Mouse (Mus musculus) MEL (cell line): ENCODE measurements at regions not wholly inside any gene's neighbourhood (a gene's known extent, or its start where the extent isn't known, plus 50 kb on each side); places are given as distances from the start of the nearest gene placed in this dataset.

Source experiments
- DNase-seq: peaks from one replicate; pipeline ENCODE4 v3.0.0; 2011; ENCODE audit warnings: low read depth, low spot score
- H3K27ac ChIP-seq: 2 replicates; pipeline ENCODE4 v1.5.1; 2012; ENCODE audit warnings: low read depth, mild to moderate bottlenecking, control low read depth, low read length, moderate library complexity; ENCODE audit not compliant: control insufficient read depth
- H3K27me3 ChIP-seq, 2 experiments: fragments of 150-350 bp in 1 of 2; sonication (generic) in 1 of 2; 2 replicates each; pipeline ENCODE4 v1.6.1; 2012; ENCODE audit warnings: low read length in 2 of 2, mild to moderate bottlenecking in 2 of 2, improper control_type of control experiment in 1 of 2, moderate library complexity in 1 of 2; ENCODE audit not compliant: insufficient read depth in 2 of 2, control insufficient read depth in 1 of 2
- H3K36me3 ChIP-seq, 2 experiments: 2 replicates each; pipeline ENCODE4 v1.6.1; 2012 to 2014; ENCODE audit warnings: low read length in 2 of 2, improper control_type of control experiment in 1 of 2, inconsistent platforms in 1 of 2, mild to moderate bottlenecking in 1 of 2; ENCODE audit not compliant: insufficient read depth in 2 of 2, control insufficient read depth in 1 of 2
- H3K4me1 ChIP-seq, 2 experiments: fragments of 150-350 bp in 1 of 2; sonication (generic) in 1 of 2; 2 replicates each; pipeline ENCODE4 v1.6.1; 2012; ENCODE audit warnings: low read length in 2 of 2, improper control_type of control experiment in 1 of 2, mild to moderate bottlenecking in 1 of 2; ENCODE audit not compliant: insufficient read depth in 2 of 2, control insufficient read depth in 1 of 2
- H3K4me3 ChIP-seq, 2 experiments: fragments of 150-350 bp in 1 of 2; sonication (generic) in 1 of 2; 2 replicates each; pipeline ENCODE4 v1.5.1; 2012; ENCODE audit warnings: low read depth in 2 of 2, low read length in 2 of 2, mild to moderate bottlenecking in 2 of 2, moderate library complexity in 2 of 2, control low read depth in 1 of 2, improper control_type of control experiment in 1 of 2; ENCODE audit not compliant: control insufficient read depth in 1 of 2, insufficient read depth in 1 of 2
- H3K79me2 ChIP-seq: 2 replicates; pipeline ENCODE4 v1.6.1; 2012; ENCODE audit warnings: mild to moderate bottlenecking, low read length, moderate library complexity; ENCODE audit not compliant: control insufficient read depth, poor library complexity, insufficient read depth
- H3K9ac ChIP-seq: 2 replicates; pipeline ENCODE4 v1.6.1; 2012; ENCODE audit warnings: low read depth, mild to moderate bottlenecking, control low read depth, low read length, moderate library complexity; ENCODE audit not compliant: control insufficient read depth, poor library complexity, severe bottlenecking
- H3K9me3 ChIP-seq: fragments of 150-350 bp; sonication (generic); replicated peaks from 2 replicates; pipeline ENCODE4 v1.6.1; 2012; ENCODE audit warnings: mild to moderate bottlenecking, low read length, improper control_type of control experiment, moderate library complexity; ENCODE audit not compliant: insufficient read depth
- BHLHE40 ChIP-seq: IDR thresholded peaks from 2 replicates; pipeline ENCODE4 v1.6.1; 2012; ENCODE audit warnings: low read depth, mild to moderate bottlenecking, inconsistent platforms, low read length, improper control_type of control experiment, borderline replicate concordance
- CTCF ChIP-seq, 3 experiments: IDR thresholded peaks in 2 of 3; conservative IDR thresholded peaks in 1 of 3; 2 replicates each; pipeline ENCODE4 v1.5.1; 2011 to 2012; ENCODE audit warnings: low read length in 3 of 3, low read depth in 2 of 3, mild to moderate bottlenecking in 2 of 3, improper control_type of control experiment in 1 of 3, inconsistent platforms in 1 of 3, mixed read lengths in 1 of 3, moderate library complexity in 1 of 3; ENCODE audit not compliant: control insufficient read depth in 1 of 3, insufficient read depth in 1 of 3, poor library complexity in 1 of 3, severe bottlenecking in 1 of 3
- EP300 ChIP-seq, 2 experiments: IDR thresholded peaks; 2 replicates each; pipeline ENCODE4 v1.6.1; 2011; ENCODE audit warnings: improper control_type of control experiment in 2 of 2, low read length in 2 of 2, low read depth in 1 of 2, mild to moderate bottlenecking in 1 of 2
- GABPA ChIP-seq: IDR thresholded peaks from 2 replicates; pipeline ENCODE4 v1.6.1; 2012; ENCODE audit warnings: low read depth, mild to moderate bottlenecking, inconsistent platforms, low read length, improper control_type of control experiment, moderate library complexity
- GATA1 ChIP-seq: IDR thresholded peaks from 2 replicates; pipeline ENCODE4 v1.6.1; 2011; ENCODE audit warnings: low read depth, low read length, improper control_type of control experiment
- HCFC1 ChIP-seq: IDR thresholded peaks from 2 replicates; pipeline ENCODE4 v1.6.1; 2012; ENCODE audit warnings: low read depth, mild to moderate bottlenecking, inconsistent platforms, low read length, improper control_type of control experiment, moderate library complexity
- KAT2A ChIP-seq: conservative IDR thresholded peaks from 2 replicates; pipeline ENCODE4 v1.6.1; 2012; ENCODE audit warnings: low read depth, low read length, improper control_type of control experiment, inconsistent platforms
- MAFK ChIP-seq: IDR thresholded peaks from 2 replicates; pipeline ENCODE4 v1.6.1; 2011; ENCODE audit warnings: low read depth, mild to moderate bottlenecking, low read length, improper control_type of control experiment, borderline replicate concordance
- MEF2A ChIP-seq: IDR thresholded peaks from 2 replicates; pipeline ENCODE4 v1.6.1; 2014; ENCODE audit warnings: low read depth, mild to moderate bottlenecking, inconsistent platforms, low read length, improper control_type of control experiment; ENCODE audit not compliant: poor library complexity, insufficient replicate concordance, severe bottlenecking; ENCODE audit errors: extremely low read depth
- MXI1 ChIP-seq: IDR thresholded peaks from 2 replicates; pipeline ENCODE4 v1.6.1; 2011; ENCODE audit warnings: mild to moderate bottlenecking, low read depth, low read length, improper control_type of control experiment
- NELFE ChIP-seq: IDR thresholded peaks from 2 replicates; pipeline ENCODE4 v1.6.1; 2011; ENCODE audit warnings: low read depth, low read length, improper control_type of control experiment
- NRF1 ChIP-seq: IDR thresholded peaks from 2 replicates; pipeline ENCODE4 v1.6.1; 2014; ENCODE audit warnings: low read depth, mild to moderate bottlenecking, inconsistent platforms, low read length, improper control_type of control experiment, moderate library complexity; ENCODE audit not compliant: poor library complexity, insufficient read depth, severe bottlenecking
- POLR2A ChIP-seq, 2 experiments: IDR thresholded peaks; 2 replicates each; pipeline ENCODE4 v1.6.1; 2011 to 2012; ENCODE audit warnings: low read length in 2 of 2, mild to moderate bottlenecking in 2 of 2, control low read depth in 1 of 2, improper control_type of control experiment in 1 of 2, low read depth in 1 of 2, moderate library complexity in 1 of 2; ENCODE audit not compliant: control insufficient read depth in 1 of 2, insufficient read depth in 1 of 2, poor library complexity in 1 of 2
- RCOR1 ChIP-seq: IDR thresholded peaks from 2 replicates; pipeline ENCODE4 v1.6.1; 2012; ENCODE audit warnings: low read depth, mild to moderate bottlenecking, inconsistent platforms, low read length, improper control_type of control experiment
- SMC3 ChIP-seq: IDR thresholded peaks from 2 replicates; pipeline ENCODE4 v1.6.1; 2011; ENCODE audit warnings: low read depth, low read length, improper control_type of control experiment
- TAL1 ChIP-seq: IDR thresholded peaks from 2 replicates; pipeline ENCODE4 v1.6.1; 2012; ENCODE audit warnings: mild to moderate bottlenecking, inconsistent platforms, low read length, moderate library complexity, mixed read lengths
- TBP ChIP-seq: IDR thresholded peaks from 2 replicates; pipeline ENCODE4 v1.8.0; 2011; ENCODE audit warnings: low read depth, low read length, improper control_type of control experiment
- TCF12 ChIP-seq: IDR thresholded peaks from 2 replicates; pipeline ENCODE4 v1.6.1; 2014; ENCODE audit warnings: low read depth, mild to moderate bottlenecking, inconsistent platforms, low read length, improper control_type of control experiment, moderate library complexity
- UBTF ChIP-seq: IDR thresholded peaks from 2 replicates; pipeline ENCODE4 v1.6.1; 2012; ENCODE audit warnings: low read depth, mild to moderate bottlenecking, inconsistent platforms, low read length, improper control_type of control experiment, moderate library complexity, borderline replicate concordance; ENCODE audit not compliant: insufficient read depth
- USF2 ChIP-seq, 2 experiments: IDR thresholded peaks; 2 replicates each; pipeline ENCODE4 v1.6.1; 2011 to 2012; ENCODE audit warnings: improper control_type of control experiment in 2 of 2, low read length in 2 of 2, borderline replicate concordance in 1 of 2, inconsistent platforms in 1 of 2, low read depth in 1 of 2, mild to moderate bottlenecking in 1 of 2; ENCODE audit not compliant: insufficient read depth in 1 of 2
- ZC3H11A ChIP-seq: IDR thresholded peaks from 2 replicates; pipeline ENCODE4 v1.6.1; 2012; ENCODE audit warnings: low read depth, mild to moderate bottlenecking, inconsistent platforms, low read length, improper control_type of control experiment
- ZKSCAN1 ChIP-seq: IDR thresholded peaks from 2 replicates; pipeline ENCODE4 v1.6.1; 2012; ENCODE audit warnings: low read depth, mild to moderate bottlenecking, inconsistent platforms, low read length, improper control_type of control experiment, moderate library complexity
- ZNF384 ChIP-seq: IDR thresholded peaks from 2 replicates; pipeline ENCODE4 v1.6.1; 2012; ENCODE audit warnings: low read depth, mild to moderate bottlenecking, inconsistent platforms, low read length, improper control_type of control experiment

GRCm38 (mm10) chr7:40693755-40694154 lies 204.4 kb upstream of the Vstm2b start:
- Histone ChIP-seq H3K9me3 (no peaks in the 10 kb centered on the region), H3K27ac (no peak overlapping the region)

GRCm38 (mm10) chr7:40697551-40697950 lies 200.6 kb upstream of the Vstm2b start:
- Histone ChIP-seq H3K79me2 (no peaks in the 10 kb centered on the region), H3K9me3 (no peaks in the 10 kb centered on the region), H3K27me3 (no peaks in the 10 kb centered on the region), H3K4me1 (no peaks in the 10 kb centered on the region), H3K9ac (no peak overlapping the region), H3K36me3 (no peaks in the 10 kb centered on the region), H3K27ac (no peak overlapping the region), H3K4me3 (no peak overlapping the region)
- no peak for TF ChIP-seq TAL1
- TF ChIP-seq TBP: no peak
- no peak for TF ChIP-seq MEF2A
- TF ChIP-seq GATA1: no peak
- TF ChIP-seq ZKSCAN1: no peak
- no peak for TF ChIP-seq NRF1
- TF ChIP-seq ZNF384: no peak
- DNase-seq: no peak

More at GRCm38 (mm10) chr7:40693755-40694154, 204.4 kb upstream of the Vstm2b start:
- Histone ChIP-seq H3K36me3 (no peaks in the 10 kb centered on the region), H3K79me2 (no peaks in the 10 kb centered on the region), H3K9ac (no peak overlapping the region), H3K4me3 (no peak overlapping the region), H3K27me3 (no peaks in the 10 kb centered on the region), H3K4me1 (no peaks in the 10 kb centered on the region)
- DNase-seq: no peak
- TF ChIP-seq TCF12: no peak
- TF ChIP-seq MXI1: no peak
- TF ChIP-seq RCOR1: no peak
- TF ChIP-seq HCFC1: no peak
- TF ChIP-seq POLR2A (IDR thresholded peaks at IDR 0.05; ENCODE audit: control insufficient read depth in 1 of 2, insufficient read depth in 1 of 2, low read depth in 1 of 2, low read length in 2 of 2, poor library complexity in 1 of 2): no peak
- no peak for TF ChIP-seq NELFE
- TF ChIP-seq NRF1: no peak
- TF ChIP-seq TAL1: no peak
- no peak for TF ChIP-seq GABPA
- no peak for TF ChIP-seq ZC3H11A
- TF ChIP-seq CTCF (IDR thresholded peaks at IDR 0.05 in 2 of 3, conservative IDR thresholded peaks at IDR 0.05 in 1 of 3; ENCODE audit: control insufficient read depth in 1 of 3, insufficient read depth in 1 of 3, low read depth in 2 of 3, low read length in 3 of 3, poor library complexity in 1 of 3, severe bottlenecking in 1 of 3): no peak
- TF ChIP-seq GATA1: no peak
- no peak for TF ChIP-seq UBTF
- no peak for TF ChIP-seq USF2 (IDR thresholded peaks at IDR 0.05; ENCODE audit: borderline replicate concordance in 1 of 2, insufficient read depth in 1 of 2, low read depth in 1 of 2, low read length in 2 of 2)
- TF ChIP-seq BHLHE40: no peak
- TF ChIP-seq MAFK: no peak
- no peak for TF ChIP-seq KAT2A
- TF ChIP-seq SMC3: no peak
- TF ChIP-seq EP300 (IDR thresholded peaks at IDR 0.05; ENCODE audit: low read depth in 1 of 2, low read length in 2 of 2): no peak
